Mouse (Mus musculus) adrenal gland, adult (tissue): ENCODE data around the gene Pde4b.
A peak's percentile ranks its signal among the peaks of the same experiment; 100 is the strongest.

Experiments
- DNase-seq, 2 experiments: peaks; one replicate each; pipeline ENCODE4 v3.0.0; 2022 to 2023; ENCODE audit warnings: low spot score in 1 of 2; ENCODE audit not compliant: inconsistent age in 2 of 2

The Pde4b gene

GRCm38 (mm10) chr4:102635258-102635657 is 547.9 kb downstream of the Pde4b start:
- DNase-seq: no peak

GRCm38 (mm10) chr4:102635944-102636343 is 548.6 kb downstream of the Pde4b start:
- no peak for DNase-seq

GRCm38 (mm10) chr4:102637348-102637910 is 550.1 kb downstream of the Pde4b start:
- no peak for DNase-seq

GRCm38 (mm10) chr4:102640942-102641341 is 553.6 kb downstream of the Pde4b start:
- DNase-seq: no peak

- no peak for DNase-seq
Measured at GRCm38 (mm10) chr4:102644062-102644461, 556.7 kb downstream of the Pde4b start.

GRCm38 (mm10) chr4:102647056-102647455 is 559.7 kb downstream of the Pde4b start:
- no peak for DNase-seq

- DNase-seq: peak; percentile 55 to 56
Measured at GRCm38 (mm10) chr4:102655331-102655730, 568.0 kb downstream of the Pde4b start.

GRCm38 (mm10) chr4:102656494-102657036 is 569.2 kb downstream of the Pde4b start:
- DNase-seq: peak; percentile 34 to 74
